Mouse (Mus musculus) liver, embryonic 13.5 days (tissue): ENCODE results near the gene Ctnnbip1. TPM values are rescaled to one million over a fixed set of nuclear protein-coding genes. Genes with fewer than 3 reads are reported as not detected.
A peak's percentile ranks its signal among the peaks of the same experiment; 100 is the strongest.

ENCODE experiments used
- ATAC-seq: fragments of 200-750 bp; cut with Nextera tagmentation; 2 replicates; pipeline ENCODE4 v1.8.0; 2017; ENCODE audit warnings: low read depth, mild to moderate bottlenecking, moderate number of reproducible peaks, moderate library complexity
- DNase-seq: peaks from one replicate; pipeline ENCODE4 v3.0.0; 2022
- H3K27ac ChIP-seq: fragments of 300-500 bp; sonication (generic); 2 replicates; pipeline ENCODE4 v1.5.1; 2015; ENCODE audit warnings: moderate library complexity, mild to moderate bottlenecking, inconsistent platforms
- H3K27me3 ChIP-seq: fragments of 300-500 bp; sonication (generic); 2 replicates; pipeline ENCODE4 v1.6.1; 2015; ENCODE audit warnings: mild to moderate bottlenecking, inconsistent platforms
- H3K36me3 ChIP-seq: fragments of 300-500 bp; sonication (generic); 2 replicates; pipeline ENCODE4 v1.6.1; 2015; ENCODE audit warnings: mild to moderate bottlenecking, inconsistent platforms
- H3K4me1 ChIP-seq: fragments of 300-500 bp; sonication (generic); replicated peaks from 2 replicates; pipeline ENCODE4 v1.6.1; 2015; ENCODE audit warnings: inconsistent platforms
- H3K4me2 ChIP-seq: fragments of 300-500 bp; sonication (generic); 2 replicates; pipeline ENCODE4 v1.6.1; 2015; ENCODE audit warnings: inconsistent platforms, mild to moderate bottlenecking, moderate library complexity
- H3K4me3 ChIP-seq: fragments of 300-500 bp; sonication (generic); replicated peaks from 2 replicates; pipeline ENCODE4 v1.5.1; 2015; ENCODE audit warnings: mild to moderate bottlenecking, inconsistent platforms
- H3K9ac ChIP-seq: fragments of 300-500 bp; sonication (generic); 2 replicates; pipeline ENCODE4 v1.6.1; 2015; ENCODE audit warnings: mild to moderate bottlenecking, inconsistent platforms
- H3K9me3 ChIP-seq: fragments of 300-500 bp; sonication (generic); replicated peaks from 2 replicates; pipeline ENCODE4 v1.6.1; 2016; ENCODE audit warnings: inconsistent platforms
- WGBS: fragments of 180-500 bp; shearing (Covaris S2); methylation state at CpG from one replicate; pipeline ENCODE4 v1.1.7; 2015; ENCODE audit not compliant: insufficient replicate concordance; 5-methylcytosine and 5-hydroxymethylcytosine counted together
- polyA plus RNA-seq: library from polyadenylated mRNA; unstranded; fragments of >200 nt; fragmentation: Nextera tagmentation; extraction: Ambion mirVana; gene quantifications from 2 replicates; pipeline ENCODE4 v1.2.1, GENCODE M21; 2015

Gene Ctnnbip1
- polyA plus RNA-seq: 5.5 and 6.5 TPM in 2 replicates

DNA sequence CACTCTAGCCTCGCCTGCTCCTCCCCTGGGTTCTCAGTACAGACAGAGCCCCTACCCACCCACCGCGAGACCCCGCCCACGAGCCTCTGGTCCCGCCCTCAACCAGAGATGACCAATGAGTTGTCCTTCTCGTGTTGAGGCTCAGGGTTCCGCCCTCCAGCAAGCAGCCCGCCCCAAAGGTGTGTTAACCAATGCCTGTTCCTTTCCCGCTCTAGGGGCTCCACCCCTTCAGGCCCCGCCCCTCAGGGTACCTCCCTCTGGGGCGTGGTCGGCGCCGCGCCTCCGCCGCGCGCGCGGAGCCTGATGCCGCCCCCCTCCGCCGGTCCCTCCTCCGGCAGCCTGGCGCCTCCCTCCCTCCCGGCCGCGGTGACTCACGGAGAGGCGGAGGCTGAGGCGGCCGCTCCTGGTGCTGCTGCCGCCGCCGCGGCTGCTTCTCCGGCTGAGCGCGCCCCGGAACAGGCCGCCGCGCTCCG, at the start of gene Ctnnbip1:
TSS of gene Ctnnbip1 (plus strand) at position 369 of the 473 bp plus-strand sequence.
- H3K36me3 ChIP-seq: no peaks in the 10 kb centered on the region
- ATAC-seq (peak; percentile 97), DNase-seq (peak; percentile 95)
- no peak within 1 kb of the TSS; the same call in 1 of the 2 replicates for H3K27ac ChIP-seq
- peak within 1 kb of the TSS; percentile 83 for H3K9ac ChIP-seq
- no peaks in the 10 kb centered on the region for H3K9me3 ChIP-seq
- peaks cover 20% of the 10 kb centered on the region for H3K27me3 ChIP-seq
- peak within 1 kb of the TSS; percentile 73 for H3K4me3 ChIP-seq
- peak within 1 kb of the TSS; percentile 97 for H3K4me2 ChIP-seq
- WGBS: 1% methylated on average over 38 of the region's 46 CpGs
- H3K4me1 ChIP-seq: peaks cover 15% of the 10 kb centered on the region

DNA sequence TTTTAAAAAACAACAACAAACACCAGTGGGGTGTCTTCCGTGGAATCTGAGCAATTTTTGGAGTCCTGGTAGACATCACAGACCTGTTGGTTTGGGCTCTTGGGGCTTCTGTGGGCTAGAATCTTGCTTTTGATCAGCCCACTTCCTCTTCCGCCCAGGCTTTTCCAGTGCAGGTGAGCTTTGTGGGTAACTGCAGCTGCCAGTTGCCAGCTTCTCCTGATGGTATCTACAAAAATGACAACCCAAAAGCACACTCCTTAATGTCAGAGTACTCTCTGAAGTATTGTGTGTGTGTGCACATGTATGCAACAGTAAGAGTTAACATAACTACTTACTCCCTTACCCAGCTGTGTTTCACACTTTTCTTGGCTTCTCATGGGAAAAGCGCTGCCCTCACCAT, 48.5 kb upstream of the Ctnnbip1 start:
- Histone ChIP-seq H3K9me3 (no peaks in the 10 kb centered on the region), H3K36me3 (peaks cover 15% of the 10 kb centered on the region), H3K4me1 (no peaks in the 10 kb centered on the region), H3K4me3 (no peak overlapping the region), H3K4me2 (no peak overlapping the region), H3K9ac (no peak overlapping the region), H3K27me3 (no peaks in the 10 kb centered on the region), H3K27ac (no peak overlapping the region)
- WGBS: 64% methylated on average over 3 of the region's 3 CpGs
- ATAC-seq: no peak
- no peak for DNase-seq

DNA sequence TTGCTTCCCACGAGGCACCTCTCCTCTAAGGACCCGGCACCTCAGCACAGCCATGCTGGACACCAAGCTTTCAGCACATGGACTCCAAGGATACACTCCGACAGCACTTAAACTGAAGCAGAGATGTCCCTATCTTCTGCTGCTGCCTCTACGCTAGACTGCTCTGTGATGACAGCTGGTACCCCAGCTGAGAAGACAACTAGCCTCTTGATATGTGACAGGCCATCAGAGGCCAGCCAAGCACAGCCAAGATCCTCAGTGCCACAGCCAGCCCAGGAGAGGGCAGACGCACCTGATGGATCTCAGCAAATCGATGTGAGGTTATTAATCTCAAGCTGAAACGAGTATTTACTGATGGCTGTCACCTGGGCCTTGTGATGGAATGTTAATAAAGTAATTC, 42.9 kb upstream of the Ctnnbip1 start:
- peaks cover 12% of the 10 kb centered on the region for H3K36me3 ChIP-seq
- no peak overlapping the region for H3K4me3 ChIP-seq
- H3K27ac ChIP-seq: no peak overlapping the region
- WGBS: 69% methylated on average over 7 of the region's 7 CpGs
- no peaks in the 10 kb centered on the region for H3K27me3 ChIP-seq
- no peak overlapping the region for H3K9ac ChIP-seq
- no peak for ATAC-seq
- H3K4me2 ChIP-seq: no peak overlapping the region
- H3K9me3 ChIP-seq: no peaks in the 10 kb centered on the region
- DNase-seq: no peak
- no peaks in the 10 kb centered on the region for H3K4me1 ChIP-seq

DNA sequence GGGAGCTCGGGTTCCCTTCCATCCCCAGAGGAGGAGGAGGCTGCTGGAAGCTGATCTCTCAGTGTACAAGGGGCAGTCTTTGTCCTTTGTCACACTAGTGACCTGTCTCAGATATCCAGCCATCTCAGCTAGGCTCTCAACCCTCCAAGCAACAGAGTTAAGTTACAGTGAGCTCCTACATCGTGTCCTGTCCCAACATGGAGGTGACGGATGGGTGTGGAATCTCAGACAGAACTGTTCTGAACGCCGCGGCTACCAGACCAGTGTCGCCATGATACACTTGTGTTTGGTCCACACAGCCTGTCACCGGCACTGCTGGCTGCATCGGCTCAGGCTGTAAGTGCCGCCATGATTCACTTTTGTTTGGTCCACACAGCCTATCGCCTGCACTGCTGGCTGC, 41.0 kb upstream of the Ctnnbip1 start, which contains the start of gene Tmem274:
TSS of gene Tmem274 (plus strand) at position 301 of the 400 bp plus-strand sequence.
- no peak within 1 kb of the TSS for H3K9ac ChIP-seq
- no peaks in the 10 kb centered on the region for H3K4me1 ChIP-seq
- H3K4me2 ChIP-seq: no peak within 1 kb of the TSS
- DNase-seq (no peak), ATAC-seq (no peak)
- no peaks in the 10 kb centered on the region for H3K9me3 ChIP-seq
- WGBS: 80% methylated on average over 11 of the region's 11 CpGs
- peaks cover 7% of the 10 kb centered on the region for H3K36me3 ChIP-seq
- no peak within 1 kb of the TSS for H3K4me3 ChIP-seq
- H3K27me3 ChIP-seq: no peaks in the 10 kb centered on the region
- no peak within 1 kb of the TSS for H3K27ac ChIP-seq

DNA sequence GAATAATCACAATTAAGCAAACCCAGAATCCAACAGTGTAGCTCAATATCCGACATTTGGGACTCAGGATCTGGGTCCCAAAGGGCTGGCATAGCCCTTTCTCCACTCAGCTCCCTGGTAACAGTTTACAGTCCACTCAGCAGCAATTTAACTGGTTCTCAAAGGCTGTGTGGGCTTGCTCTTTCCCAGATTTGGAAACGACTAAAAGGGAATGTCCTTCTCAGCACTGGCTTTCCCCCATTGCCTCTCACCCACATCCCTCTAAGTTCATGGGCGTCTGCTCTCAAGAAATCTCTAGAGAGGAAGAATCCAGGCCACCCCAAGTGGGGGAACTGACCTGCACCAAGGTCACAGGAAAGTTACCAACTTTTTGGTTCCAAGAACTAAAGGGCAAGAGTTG, 33.5 kb upstream of the Ctnnbip1 start:
- H3K9ac ChIP-seq: peak overlapping the region; percentile 85
- peaks cover 30% of the 10 kb centered on the region for H3K36me3 ChIP-seq
- H3K27me3 ChIP-seq: no peaks in the 10 kb centered on the region
- peak overlapping the region; percentile 49 for H3K27ac ChIP-seq
- no peaks in the 10 kb centered on the region for H3K9me3 ChIP-seq
- H3K4me3 ChIP-seq: peak overlapping the region; percentile 80
- peak; percentile 2 for DNase-seq
- peak; percentile 0; the same call in 1 of the 2 replicates for ATAC-seq
- WGBS: 37% methylated on average over 3 of the region's 3 CpGs
- peak overlapping the region; percentile 84 for H3K4me2 ChIP-seq
- H3K4me1 ChIP-seq: peaks cover 17% of the 10 kb centered on the region

DNA sequence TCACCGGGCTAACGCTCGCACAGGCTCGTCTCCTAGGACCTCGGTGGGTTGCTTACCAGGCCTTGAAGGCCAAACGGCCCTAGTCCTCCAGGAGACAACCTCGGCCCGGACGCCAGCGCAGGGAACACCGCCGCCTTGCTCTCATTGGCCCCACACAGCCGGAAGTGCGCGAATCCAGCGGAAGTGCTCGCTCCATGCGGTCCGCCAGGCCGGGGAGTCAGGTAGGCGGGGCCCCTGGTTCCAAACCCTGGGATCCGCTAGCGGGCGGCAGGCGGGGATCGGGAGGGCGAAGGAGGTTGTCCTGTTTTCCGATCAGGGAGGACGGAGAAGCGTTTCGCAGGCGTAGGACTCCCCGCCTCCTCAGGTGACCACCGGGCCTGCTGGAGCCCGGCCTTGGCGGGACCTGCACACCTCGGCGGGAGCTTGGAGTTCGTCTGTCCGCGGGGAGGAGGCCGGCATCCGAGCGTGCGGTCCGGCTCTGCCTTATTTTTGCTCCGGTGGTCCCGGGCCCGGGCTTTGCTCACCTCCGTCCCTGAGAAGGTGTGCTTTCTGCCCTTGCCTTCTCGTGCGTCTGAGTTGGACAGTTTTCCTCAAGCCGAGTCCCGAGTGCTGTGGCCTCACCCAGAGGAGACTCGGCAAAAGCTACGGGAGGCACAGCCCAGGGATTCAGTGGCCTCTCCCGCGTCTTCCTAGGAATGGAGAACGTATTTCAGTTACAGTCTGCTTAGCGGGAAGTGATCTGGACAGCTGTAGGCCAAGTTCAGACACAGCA, 32.8 kb upstream of the Ctnnbip1 start, which contains the start of the genes Nmnat1 and Lzic:
TSS of gene Nmnat1 (minus strand) at position 150 of the 772 bp plus-strand sequence.
TSS of gene Lzic (plus strand) at position 177 of the 772 bp plus-strand sequence.
- Histone ChIP-seq H3K36me3 (peaks cover 37% of the 10 kb centered on the region), H3K4me2 (peak within 1 kb of the TSS; percentile 84), H3K27ac (peak within 1 kb of the TSS; percentile 49), H3K9me3 (no peaks in the 10 kb centered on the region), H3K27me3 (no peaks in the 10 kb centered on the region), H3K4me3 (peak within 1 kb of the TSS; percentile 80), H3K9ac (peak within 1 kb of the TSS; percentile 85), H3K4me1 (peaks cover 17% of the 10 kb centered on the region)
- under 1% methylated on average over 60 of the region's 60 CpGs for WGBS
- ATAC-seq (peak; percentile 98), DNase-seq (peak; percentile 90)

DNA sequence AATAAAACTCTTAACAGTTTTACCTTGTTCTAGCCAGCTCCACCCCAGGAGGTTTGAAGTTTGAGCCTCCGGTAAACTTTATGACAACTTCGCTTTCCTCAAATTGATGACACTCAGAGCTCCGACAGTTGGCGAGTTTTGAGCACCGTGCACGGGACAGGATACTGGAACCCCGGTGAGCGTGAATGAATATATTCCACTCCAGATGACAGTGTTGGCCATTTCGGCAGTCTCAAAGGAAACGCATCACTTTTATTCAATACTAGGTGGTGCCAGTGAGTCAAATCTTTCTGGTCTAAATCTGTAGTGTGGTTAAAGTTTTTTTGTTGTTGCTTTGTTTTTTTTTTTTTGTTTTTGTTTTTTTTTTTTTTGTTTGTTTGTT, 32.2 kb upstream of the Ctnnbip1 start:
- ATAC-seq (peak; percentile 4; the same call in 1 of the 2 replicates), DNase-seq (no peak)
- WGBS: under 1% methylated on average over 10 of the region's 10 CpGs
- peaks cover 17% of the 10 kb centered on the region for H3K4me1 ChIP-seq
- peak overlapping the region; percentile 85 for H3K9ac ChIP-seq
- H3K27ac ChIP-seq: peak overlapping the region; percentile 49
- no peaks in the 10 kb centered on the region for H3K27me3 ChIP-seq
- H3K36me3 ChIP-seq: peaks cover 41% of the 10 kb centered on the region
- peak overlapping the region; percentile 84 for H3K4me2 ChIP-seq
- peak overlapping the region; percentile 80 for H3K4me3 ChIP-seq
- H3K9me3 ChIP-seq: no peaks in the 10 kb centered on the region

DNA sequence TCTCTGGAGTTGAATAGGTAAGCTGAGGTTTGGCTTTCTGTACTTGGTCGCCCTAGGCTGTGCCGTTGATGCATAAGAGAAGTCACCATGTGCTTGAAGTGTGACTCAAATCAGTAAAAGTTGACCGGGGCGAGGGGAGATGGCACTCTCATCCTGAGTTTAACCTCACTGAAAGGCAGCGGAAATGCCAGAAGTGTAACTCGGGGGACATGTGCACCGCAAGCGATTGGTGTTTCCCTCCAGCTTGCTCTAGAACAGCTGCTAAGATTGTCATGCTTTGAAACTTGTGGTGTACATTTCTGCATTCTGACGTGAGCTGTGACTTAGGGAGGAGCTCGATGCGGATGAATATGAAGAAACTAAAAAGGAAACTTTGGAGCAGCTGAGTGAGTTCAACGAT, 30.3 kb upstream of the Ctnnbip1 start:
- Histone ChIP-seq H3K27me3 (no peaks in the 10 kb centered on the region), H3K4me2 (no peak overlapping the region), H3K4me1 (peaks cover 17% of the 10 kb centered on the region), H3K4me3 (no peak overlapping the region), H3K9me3 (no peaks in the 10 kb centered on the region), H3K27ac (no peak overlapping the region), H3K9ac (no peak overlapping the region), H3K36me3 (peaks cover 55% of the 10 kb centered on the region)
- DNase-seq (no peak), ATAC-seq (no peak)
- 87% methylated on average over 12 of the region's 12 CpGs for WGBS

DNA sequence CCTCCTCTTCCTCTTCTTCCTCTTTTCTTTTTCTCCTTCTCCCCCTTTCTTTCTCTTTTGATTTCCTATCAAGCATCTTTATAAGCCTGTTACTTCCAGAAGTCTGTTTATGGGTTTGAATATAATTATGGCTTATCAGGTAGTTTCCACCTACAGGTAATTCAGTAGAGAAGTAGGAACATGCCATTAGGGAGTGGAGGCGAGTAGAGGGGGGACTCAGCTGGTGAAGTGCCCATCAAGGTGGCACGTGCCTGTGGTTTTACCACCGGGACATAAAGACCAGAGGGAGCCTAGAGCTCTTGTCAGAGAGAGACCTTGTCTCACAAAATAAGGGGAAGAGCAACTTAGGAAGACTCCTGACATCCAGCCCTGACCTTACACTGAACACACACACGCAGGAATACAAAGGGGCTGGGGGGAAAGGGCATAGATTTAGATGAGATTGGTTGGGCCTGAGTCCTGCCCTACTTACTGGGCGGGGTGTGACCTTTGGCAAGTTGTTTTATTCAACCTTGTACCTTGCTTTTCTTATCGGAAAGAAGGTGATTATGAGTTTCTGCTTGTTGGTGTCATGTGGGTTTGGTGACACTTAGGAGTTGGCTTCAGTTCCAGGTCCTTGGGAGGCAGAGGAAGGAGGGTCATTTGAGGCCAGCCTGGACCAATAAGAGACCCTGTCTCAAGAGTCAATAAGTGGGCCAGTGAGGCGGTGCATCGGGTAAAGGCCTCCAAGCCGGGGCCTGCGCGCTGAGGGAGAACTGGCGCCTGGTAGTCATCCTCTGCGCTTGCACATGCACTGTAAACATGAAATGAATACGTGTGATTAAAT, 28.4 kb upstream of the Ctnnbip1 start:
- Histone ChIP-seq H3K4me3 (no peak overlapping the region), H3K4me2 (no peak overlapping the region), H3K9me3 (no peaks in the 10 kb centered on the region), H3K9ac (no peak overlapping the region), H3K27ac (no peak overlapping the region), H3K27me3 (no peaks in the 10 kb centered on the region), H3K36me3 (peaks cover 73% of the 10 kb centered on the region), H3K4me1 (peaks cover 13% of the 10 kb centered on the region)
- no peak for ATAC-seq
- DNase-seq: no peak
- 88% methylated on average over 14 of the region's 14 CpGs for WGBS

DNA sequence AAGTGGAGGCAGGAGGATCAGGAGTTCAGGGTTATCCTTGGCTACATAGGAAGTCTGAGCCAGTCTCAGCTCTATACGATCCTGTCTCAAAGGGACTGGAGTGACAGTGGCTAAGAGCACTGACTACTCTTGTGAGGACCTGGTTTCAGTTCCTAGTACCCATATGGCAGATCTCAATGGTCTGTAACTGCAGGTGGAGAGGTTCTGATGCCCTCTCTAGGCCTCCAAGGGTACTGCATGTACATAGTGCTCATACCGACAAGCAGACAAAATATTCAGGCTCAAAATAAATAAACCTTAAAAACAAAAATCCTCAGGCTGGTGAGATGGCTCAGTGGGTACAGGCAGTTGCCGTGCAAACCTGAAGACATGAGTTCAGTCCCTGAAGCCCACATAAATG, 26.9 kb upstream of the Ctnnbip1 start:
- Histone ChIP-seq H3K4me3 (no peak overlapping the region), H3K4me2 (no peak overlapping the region), H3K36me3 (peaks cover 86% of the 10 kb centered on the region), H3K9ac (no peak overlapping the region), H3K9me3 (no peaks in the 10 kb centered on the region), H3K4me1 (peaks cover 9% of the 10 kb centered on the region), H3K27me3 (no peaks in the 10 kb centered on the region), H3K27ac (no peak overlapping the region)
- 85% methylated on average over 3 of the region's 3 CpGs for WGBS
- ATAC-seq (no peak), DNase-seq (no peak)

DNA sequence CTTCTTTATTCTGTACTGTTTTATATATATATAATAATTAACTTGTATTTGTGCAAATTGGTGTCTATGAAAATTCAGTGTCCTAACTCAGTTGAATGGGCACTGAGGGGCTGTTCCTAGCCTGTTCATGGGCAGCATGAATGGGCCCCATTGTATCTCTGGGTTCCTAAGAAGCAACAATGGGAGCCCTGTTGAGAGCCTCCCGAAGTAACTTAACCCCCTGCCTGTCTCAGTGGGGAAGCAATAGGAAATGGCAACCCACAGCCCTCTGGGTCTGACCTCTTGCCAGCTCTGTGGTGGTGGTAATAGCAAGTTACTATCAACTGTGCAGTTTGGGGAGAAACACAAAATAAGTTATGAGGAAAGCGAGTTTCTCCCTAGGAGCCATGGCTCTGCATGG, 21.4 kb upstream of the Ctnnbip1 start:
- no peak overlapping the region for H3K9ac ChIP-seq
- WGBS: 85% methylated on average over 2 of the region's 2 CpGs
- no peak overlapping the region for H3K27ac ChIP-seq
- no peak overlapping the region for H3K4me3 ChIP-seq
- no peak for DNase-seq
- H3K4me2 ChIP-seq: no peak overlapping the region
- no peaks in the 10 kb centered on the region for H3K4me1 ChIP-seq
- peaks cover 77% of the 10 kb centered on the region for H3K36me3 ChIP-seq
- ATAC-seq: no peak
- H3K9me3 ChIP-seq: no peaks in the 10 kb centered on the region
- no peaks in the 10 kb centered on the region for H3K27me3 ChIP-seq
